Mouse (Mus musculus): ENCODE results near the gene Osbpl7. TPM values are rescaled to one million over a fixed set of nuclear protein-coding genes. Genes with fewer than 3 reads are reported as not detected.

Gene Osbpl7
- total RNA-seq, 2 experiments from 2014 or later = 8.5 to 10.5 TPM

DNA sequence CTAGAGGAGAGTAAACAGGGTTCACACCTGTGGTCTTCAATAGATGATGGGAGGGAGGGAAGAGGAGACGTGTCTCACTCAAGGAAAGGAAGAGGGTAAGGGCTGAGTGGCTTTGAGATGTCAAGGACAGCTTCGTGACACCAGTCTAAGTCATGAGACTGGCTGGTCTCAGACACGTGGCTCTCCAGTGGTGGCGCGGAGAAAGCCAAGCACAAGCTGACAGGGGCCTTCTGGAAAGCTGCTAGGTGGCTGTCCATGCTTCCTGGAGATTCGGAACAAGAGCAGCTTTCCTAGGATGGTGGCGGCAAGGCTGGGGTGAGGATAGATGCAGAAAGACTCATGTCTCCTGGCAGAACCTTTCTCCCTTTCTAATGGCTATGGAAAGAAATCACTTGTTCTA is 11.5 kb upstream of the Osbpl7 start:
- no peak for ATAC-seq (replicated peaks; ENCODE audit: poor library complexity)

GRCm38 (mm10) chr11:97040301-97041021 is 10.0 kb upstream of the Osbpl7 start:
- ATAC-seq (replicated peaks; ENCODE audit: poor library complexity) = no peak

DNA sequence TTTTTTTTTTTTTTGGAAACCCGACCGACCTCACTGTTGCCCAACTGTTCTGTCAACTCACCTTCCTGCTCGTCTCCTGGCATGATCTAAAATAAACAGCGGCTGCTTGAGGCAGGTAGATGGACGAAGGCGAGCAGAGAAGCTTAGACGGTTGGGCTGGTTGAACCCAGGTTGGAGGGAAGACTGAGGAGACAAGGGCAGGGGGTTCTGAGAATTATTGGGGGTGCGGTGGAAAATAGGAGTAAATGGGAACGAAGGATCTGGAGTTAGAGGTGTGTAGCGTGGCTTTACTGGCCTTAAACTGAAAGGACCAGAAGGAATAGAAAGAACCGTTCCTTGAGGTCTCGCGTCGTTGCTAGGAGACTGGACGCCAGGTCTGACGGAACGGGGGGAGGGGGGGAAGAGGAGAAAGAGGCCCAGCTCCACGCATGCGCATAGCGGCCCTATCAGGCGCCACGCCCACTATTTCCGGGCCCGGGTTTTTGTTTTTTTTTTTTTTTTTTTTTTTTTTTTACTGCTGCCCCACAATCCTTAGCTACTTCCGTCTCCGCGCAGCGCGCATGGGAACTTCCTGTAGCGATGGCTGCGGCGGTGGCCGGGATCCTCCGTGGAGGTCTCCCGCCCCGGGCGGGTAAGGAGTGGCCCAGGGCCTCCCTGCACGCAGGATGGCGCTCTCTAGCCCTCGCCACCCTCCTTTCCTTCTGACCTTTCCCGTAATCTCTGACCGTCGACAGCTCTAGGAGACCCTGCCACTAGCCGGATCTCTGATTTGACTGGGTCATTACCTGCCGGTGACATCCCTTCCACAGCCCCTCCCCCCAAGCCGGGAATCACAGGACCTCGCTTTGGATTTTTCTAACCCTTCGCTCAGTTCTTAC is 9.2 kb upstream of the Osbpl7 start, which contains the start of the genes Lrrc46 and Mrpl10:
Lrrc46 (minus strand) TSS at position 386 of the 878 bp plus-strand sequence.
Mrpl10 (plus strand) TSS at position 539 of the 878 bp plus-strand sequence.
- ATAC-seq (replicated peaks; ENCODE audit: poor library complexity) = peak; percentile 96

GRCm38 (mm10) chr11:97044902-97045301 is 5.5 kb upstream of the Osbpl7 start:
- ATAC-seq (replicated peaks; ENCODE audit: poor library complexity) = no peak

DNA sequence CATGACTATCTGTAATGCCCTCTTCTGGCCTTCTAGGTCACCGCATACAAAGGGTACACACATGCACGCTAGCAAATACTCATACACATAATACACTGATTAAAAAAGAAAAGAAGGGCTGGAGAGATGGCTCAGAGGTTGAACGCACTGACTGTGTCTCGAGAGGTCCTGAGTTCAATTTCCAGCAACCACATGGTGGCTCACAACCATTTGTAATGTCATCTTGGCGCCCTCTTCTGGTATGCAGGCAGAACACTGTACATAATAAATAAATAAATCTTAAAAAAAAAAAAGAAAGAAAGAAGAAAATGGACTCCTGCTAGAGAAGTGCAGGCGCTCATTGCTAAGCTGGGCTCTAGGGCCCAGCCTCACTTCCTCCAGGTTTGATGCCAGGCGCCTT is 4.6 kb upstream of the Osbpl7 start:
- ATAC-seq (replicated peaks; ENCODE audit: poor library complexity) = no peak

DNA sequence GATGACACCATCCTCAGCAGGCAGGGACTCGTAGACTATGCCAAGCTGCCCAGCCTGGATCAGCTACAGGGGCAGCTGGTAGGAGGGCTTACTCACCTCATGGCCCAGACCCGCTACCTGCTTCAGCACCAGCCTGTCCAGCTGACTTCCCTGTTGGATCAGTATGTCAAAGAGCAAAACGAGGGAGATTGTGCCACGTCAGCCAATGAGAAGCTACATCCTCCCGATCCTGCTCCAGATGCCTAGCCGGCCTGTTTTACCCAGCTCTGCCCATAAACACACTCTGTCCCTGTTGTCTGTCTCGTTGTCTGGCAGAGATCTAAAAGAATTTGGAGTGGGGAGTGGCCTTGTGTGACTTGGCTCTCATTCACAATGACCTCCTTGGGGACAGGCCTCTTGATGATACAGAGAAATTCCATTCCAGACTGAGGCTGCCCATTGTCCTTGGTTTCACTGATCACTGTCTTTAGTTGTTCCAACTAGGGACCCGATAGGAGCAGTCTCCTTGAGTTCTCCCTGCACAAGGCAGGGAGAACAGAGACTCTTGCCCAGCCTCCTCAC is 2.3 kb upstream of the Osbpl7 start:
- no peak for ATAC-seq (replicated peaks; ENCODE audit: poor library complexity)

GRCm38 (mm10) chr11:97049492-97050085 is 839 bp upstream of the Osbpl7 start:
- no peak for ATAC-seq (replicated peaks; ENCODE audit: poor library complexity)

DNA sequence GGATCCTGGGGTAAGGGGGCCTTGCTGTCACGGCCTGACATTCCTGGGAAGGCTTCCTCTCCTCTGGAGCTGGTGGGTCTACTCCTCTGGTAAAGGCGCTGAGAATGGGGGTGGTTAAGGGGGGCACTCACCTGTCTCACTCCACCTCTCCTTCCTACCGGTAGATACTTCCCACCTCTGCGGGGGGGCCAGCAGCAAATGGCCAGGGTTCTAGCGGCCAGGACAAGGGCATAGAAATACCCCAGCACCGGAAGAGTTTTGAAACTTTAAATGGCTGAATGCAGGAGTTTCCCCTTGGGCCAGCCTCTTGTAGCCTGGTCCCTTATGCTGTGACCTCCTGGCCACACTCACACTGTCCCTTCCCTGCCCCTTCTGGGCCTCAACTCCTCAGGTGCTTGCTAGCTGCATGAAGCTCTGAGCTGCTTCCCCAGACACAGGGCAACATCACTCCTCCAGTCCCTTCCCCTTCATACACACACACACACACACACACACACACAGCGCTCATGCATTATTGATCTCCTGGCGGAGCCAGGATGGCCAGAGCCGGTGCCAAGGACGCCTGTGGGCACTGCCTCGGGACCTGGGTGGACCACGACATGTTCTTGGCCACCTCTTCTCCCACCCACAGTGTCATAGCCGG is 637 bp downstream of the Osbpl7 start:
- ATAC-seq (replicated peaks; ENCODE audit: poor library complexity) = 0 out of 2 replicates have a peak, but pooled peaks have one; percentile 18

GRCm38 (mm10) chr11:97052219-97052646 is 1.8 kb downstream of the Osbpl7 start:
- ATAC-seq (replicated peaks; ENCODE audit: poor library complexity) = peak; percentile 57

GRCm38 (mm10) chr11:97063274-97063920 is 13.0 kb downstream of the Osbpl7 start:
- no peak for ATAC-seq (replicated peaks; ENCODE audit: poor library complexity)

DNA sequence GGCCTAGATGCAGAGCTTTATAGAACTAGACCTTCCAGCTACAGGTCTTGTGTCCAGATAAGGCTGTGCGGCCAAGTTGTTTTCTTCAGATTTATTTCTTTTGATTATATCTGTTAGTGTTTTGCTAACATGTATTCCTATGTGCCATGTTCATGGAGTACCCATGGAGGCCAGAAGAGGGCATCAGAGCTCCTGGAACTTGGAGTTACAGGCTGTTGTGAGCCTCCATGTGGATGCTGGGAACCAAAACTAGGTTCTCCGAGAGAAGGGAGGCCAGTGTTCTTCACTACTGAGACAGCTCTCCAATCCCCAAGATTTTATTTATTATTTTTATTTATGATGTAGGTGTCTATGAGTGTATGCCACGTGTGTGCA is 13.5 kb downstream of the Osbpl7 start:
- ATAC-seq (replicated peaks; ENCODE audit: poor library complexity) = no peak

DNA sequence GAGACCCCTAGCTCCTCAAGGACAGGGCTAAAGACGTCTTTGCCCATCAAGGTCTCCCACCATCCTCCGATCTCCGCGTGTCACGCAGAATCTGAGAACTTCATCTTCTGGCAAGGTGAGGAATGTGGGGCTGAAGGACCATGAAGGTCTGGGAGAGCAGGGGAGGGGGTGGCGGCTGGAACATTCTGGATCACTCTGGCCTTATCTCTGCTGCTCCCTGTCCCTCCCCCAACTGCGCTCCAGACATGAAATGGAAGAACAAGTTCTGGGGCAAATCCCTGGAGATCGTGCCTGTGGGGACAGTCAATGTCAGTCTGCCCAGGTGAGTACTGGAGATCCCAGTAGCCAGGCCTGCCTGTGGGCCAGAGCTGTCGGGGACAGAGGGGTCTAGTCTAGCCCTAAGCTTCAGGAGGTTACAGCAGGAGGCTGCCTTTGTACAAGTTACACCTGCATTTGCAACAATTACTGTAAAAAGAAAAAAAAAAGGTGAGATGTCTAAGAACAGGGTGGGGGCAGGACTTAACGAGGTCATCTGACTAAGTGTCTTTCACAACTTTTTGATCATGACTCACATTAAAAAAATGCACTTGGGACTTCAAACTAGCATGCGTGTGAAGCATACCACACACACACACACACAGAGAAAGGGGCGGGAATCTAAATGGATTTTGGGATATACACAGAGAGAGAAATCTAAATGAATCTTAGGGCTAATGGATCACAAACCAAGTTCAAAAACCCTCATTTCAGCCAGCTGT is 15.3 kb downstream of the Osbpl7 start:
- no peak for ATAC-seq (replicated peaks; ENCODE audit: poor library complexity)

DNA sequence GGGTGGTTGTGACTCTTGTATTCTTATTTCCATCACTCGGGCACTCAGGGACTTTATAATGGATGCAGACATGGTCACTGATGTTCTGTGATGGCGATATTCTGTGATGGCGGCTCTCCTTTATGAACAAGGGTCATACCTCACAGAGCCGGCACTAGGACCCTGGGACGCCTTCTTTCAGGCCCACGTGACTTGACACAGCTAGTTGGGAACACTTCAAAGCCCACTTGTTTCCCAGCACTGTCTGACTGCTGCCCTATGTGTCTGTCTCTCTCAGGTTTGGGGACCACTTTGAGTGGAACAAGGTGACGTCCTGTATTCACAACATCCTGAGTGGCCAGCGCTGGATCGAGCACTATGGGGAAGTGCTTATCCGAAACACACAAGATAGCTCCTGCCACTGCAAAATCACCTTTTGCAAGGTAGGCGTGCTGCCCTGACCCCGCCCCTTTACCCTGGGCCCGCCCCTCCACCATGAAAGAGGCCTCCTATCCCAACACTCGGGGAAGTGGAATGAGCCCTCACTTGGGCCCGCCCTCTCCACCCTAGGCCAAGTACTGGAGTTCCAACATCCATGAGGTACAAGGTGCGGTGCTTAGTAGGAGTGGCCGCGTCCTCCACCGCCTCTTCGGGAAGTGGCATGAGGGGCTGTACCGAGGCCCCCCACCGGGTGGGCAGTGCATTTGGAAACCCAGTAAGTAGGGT is 16.4 kb downstream of the Osbpl7 start:
- no peak for ATAC-seq (replicated peaks; ENCODE audit: poor library complexity)

DNA sequence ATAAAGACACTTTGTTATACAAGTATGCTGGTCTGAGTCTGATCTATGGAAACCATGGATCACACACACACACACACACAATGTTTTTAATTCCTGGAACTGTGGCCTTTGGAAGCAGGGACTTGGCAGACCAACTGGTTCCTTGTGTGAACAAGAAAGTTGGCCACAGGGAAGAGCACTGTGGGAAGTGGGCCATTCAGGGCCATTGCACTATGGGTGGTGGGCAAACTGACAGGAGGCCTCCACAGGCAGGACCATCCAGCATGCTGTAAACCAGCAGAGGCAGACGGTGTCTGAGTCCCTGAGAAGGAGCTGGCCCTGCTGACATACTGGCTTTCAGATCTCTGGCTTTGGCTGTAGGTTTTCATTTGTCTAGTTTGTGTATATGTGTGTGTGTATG is 18.9 kb downstream of the Osbpl7 start:
- no peak for ATAC-seq (replicated peaks; ENCODE audit: poor library complexity)

- no peak for ATAC-seq (replicated peaks; ENCODE audit: poor library complexity)
Observed at GRCm38 (mm10) chr11:97069770-97070169, 19.3 kb downstream of the Osbpl7 start.

DNA sequence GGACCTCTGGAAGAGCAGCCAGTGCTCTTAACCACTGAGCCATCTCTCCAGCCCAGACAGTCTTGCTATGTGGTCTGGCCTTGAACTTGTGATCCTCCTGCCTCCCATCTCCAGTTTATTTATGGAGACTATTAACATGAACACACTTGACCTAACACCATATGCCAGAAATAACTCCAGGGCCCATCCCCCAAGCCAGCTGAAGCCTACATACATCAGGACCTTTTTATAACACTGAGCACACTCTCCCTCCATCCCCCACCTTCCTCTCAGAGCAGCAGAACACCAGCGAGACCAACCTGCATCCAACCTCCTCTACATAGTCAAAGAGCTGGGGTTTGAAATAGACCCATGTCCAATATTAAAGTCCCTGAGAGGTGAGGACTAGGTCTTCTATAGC is 20.7 kb downstream of the Osbpl7 start:
- ATAC-seq (replicated peaks; ENCODE audit: poor library complexity) = no peak

GRCm38 (mm10) chr11:97072533-97072932 is 22.1 kb downstream of the Osbpl7 start:
- peak; percentile 72 for ATAC-seq (replicated peaks; ENCODE audit: poor library complexity)

GRCm38 (mm10) chr11:97074235-97074634 is 23.8 kb downstream of the Osbpl7 start:
- ATAC-seq (replicated peaks; ENCODE audit: poor library complexity) = no peak

GRCm38 (mm10) chr11:97078751-97079150 is 28.3 kb downstream of the Osbpl7 start:
- peak; percentile 64 for ATAC-seq (replicated peaks; ENCODE audit: poor library complexity)

Measured in megakaryocyte progenitor cell, adult 5-6 weeks (primary cell).